Mouse (Mus musculus) monocyte, adult 5-6 weeks (primary cell): ENCODE measurements at regions not wholly inside any gene's neighbourhood (a gene's known extent, or its start where the extent isn't known, plus 50 kb on each side); places are given as distances from the start of the nearest gene placed in this dataset.

ENCODE experiments used
- ATAC-seq: fragments of 153-309, 156-312 bp; replicated peaks from 2 replicates; pipeline ENCODE4 v1.8.0; 2017; ENCODE audit warnings: mild to moderate bottlenecking; ENCODE audit not compliant: low TSS enrichment, insufficient number of reproducible peaks, severe bottlenecking, poor library complexity, low FRiP score

DNA sequence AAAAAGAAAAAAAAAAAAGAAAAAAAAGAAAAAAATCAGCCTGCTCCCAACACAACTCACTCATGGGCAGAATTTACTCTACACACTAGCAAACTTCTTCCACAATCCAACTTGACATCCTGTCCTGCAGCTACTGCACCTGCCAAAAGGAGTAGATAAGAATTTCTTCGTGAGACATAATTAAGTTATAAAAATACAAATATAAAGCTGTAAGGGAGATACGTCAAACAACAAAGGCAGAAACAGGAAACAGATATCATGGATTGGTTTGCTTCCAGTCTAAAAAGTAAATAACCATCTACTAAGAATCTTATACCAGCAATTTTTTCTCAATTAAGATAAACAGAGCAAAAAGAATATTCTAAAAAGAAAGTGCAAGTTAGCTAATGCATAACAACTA is 390.3 kb downstream of the Pih1d3 start:
- ATAC-seq = no peak

DNA sequence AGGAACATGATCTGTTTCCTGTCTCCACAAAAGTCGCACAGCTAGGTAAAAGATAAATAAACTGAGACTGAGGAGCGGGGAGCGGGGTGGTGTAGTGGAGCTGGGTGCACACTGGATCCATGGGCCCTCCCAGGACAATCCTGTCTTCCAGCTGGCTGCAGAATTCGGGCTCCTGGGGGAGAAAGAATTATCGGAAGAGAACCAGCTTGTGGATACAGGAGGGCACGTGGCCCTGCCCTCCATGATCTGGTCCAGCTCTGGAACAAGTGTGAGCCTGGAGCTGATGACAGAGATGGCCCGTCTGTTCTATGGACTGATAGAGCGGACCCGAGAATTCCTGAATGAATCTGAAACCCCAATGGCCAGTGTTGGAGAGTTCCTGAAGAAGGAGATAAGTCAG is 392.6 kb downstream of the Pih1d3 start:
- 0 out of 2 replicates have a peak, but pooled peaks have one; percentile 22 for ATAC-seq

DNA sequence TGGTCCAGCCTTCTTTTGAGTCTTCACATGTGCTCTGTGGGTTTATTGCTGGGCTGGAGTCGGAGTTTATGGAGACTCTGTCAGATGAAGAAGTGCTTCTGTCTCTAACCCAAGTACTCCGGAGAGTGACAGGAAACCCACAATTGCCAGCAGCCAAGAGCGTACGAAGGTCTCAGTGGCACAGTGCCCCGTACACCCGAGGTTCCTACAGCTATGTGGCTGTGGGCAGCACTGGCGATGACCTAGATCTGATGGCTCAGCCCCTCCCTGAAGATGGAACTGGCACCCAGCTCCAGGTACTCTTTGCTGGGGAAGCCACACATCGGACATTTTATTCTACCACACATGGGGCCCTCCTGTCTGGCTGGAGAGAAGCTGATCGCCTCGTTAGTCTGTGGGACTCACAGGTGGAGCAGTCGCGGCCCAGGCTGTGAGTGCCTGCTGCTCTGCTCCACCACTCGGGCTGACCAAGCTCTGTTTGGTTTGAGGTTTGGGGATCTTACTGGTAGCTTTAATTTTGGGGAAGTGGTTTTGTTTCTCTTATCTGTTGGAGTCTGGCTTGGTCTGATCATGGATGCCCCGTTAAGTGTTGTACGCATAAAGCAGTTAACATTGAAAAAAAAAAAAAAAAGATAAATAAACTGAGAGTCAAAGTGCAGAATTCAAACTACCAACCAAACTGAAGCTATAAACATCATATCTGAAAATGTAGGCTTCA is 393.8 kb downstream of the Pih1d3 start:
- ATAC-seq = peak; percentile 31; the same call in 1 of the 2 replicates

DNA sequence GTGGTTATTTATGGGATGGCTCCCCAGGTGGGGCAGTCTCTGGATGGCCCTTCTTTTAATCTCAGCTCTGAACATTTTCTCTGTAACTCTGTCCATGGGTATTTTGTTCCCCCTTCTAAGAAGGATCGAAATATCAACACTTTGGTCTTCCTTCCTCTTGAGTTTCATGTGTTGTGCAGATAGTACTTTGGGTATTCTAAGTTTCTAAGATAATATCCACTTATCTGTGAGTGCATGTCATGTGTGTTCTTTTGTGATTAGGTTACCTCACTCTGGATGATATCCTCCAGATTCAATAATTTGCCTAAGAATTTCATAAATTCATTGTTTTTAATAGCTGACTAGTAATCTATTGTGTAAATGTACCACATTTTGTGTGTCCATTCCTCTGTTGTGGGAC is 411.7 kb downstream of the Pih1d3 start:
- no peak for ATAC-seq

DNA sequence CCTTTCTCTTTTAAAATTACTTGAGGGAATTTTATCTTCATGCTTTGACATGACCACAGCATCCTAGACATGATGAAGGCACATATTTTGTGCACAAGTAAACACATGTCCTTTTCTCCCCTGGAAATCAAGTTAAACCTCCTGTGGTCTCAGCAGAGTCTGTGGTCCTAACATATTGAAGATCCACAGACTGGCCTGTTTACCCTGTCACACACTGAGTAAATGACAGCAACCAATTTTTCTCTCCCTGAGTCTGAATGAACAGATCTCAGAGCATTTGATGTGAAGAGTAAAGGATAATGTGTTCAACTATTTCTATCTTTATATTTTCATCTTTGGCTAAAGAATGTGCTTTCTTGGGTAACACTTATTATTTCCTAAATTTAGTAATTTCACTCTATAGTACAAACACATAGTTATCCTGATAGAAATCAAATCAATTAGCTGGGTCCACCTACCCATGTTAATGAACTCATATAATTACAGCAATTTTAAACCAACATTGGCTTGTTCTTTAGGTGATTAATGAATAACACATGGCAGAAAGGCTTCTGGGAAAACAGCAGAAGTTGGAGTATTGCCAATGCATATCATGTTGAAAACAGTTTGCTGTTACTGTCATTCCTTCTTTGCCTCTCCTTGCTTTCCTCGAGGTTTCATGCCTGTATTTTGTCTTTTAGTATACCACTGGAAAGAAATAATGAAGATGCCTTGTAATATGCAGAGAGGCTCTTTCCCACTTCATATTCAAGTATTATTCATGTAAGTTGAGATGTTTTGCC is 414.1 kb downstream of the Pih1d3 start:
- no peak for ATAC-seq

DNA sequence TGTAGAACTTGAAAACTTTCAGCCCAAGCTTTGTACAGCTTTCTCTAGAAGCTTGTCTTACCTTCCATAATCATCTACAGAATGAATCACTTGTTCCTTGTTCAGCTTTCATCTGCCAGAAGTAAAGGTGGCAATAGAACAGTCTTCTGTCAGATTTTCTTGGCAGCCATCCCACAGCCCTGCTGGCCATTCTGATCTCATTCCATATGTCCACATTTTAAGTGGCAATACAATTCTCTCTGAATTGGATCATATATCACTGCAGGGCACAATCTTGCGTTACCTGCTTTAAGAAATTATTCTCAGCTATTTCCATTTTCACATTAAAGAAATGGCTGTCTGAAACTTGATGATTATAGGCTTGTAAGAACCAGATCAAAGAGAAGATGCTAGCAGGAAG is 422.5 kb downstream of the Pih1d3 start:
- no peak for ATAC-seq

DNA sequence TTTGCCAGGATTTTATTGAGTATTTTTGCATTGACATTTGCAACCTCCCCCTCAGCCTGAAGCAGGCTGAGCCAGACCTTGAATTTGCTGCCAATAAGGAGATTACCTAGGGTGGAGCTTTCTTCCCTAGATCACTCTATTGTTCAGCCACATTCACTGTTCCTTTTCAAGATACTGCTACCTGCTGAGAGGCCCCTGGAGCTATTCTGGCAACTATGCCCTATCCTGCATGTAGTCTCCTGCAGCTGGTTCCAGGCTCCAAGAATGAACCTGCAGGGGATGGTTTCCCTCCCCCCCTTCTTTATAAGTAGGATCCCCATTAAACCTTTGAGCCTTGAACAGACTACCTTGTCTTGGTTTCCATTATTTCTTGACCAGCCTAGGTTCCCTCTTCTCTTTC is 455.9 kb downstream of the Pih1d3 start:
- ATAC-seq = no peak
